Mouse (Mus musculus) granulocyte monocyte progenitor cell, adult 5-6 weeks (primary cell): ENCODE measurements around the gene Mmp14. TPM values are rescaled to one million over a fixed set of nuclear protein-coding genes. Genes with fewer than 3 reads are reported as not detected.

ENCODE experiments used
- ATAC-seq: replicated peaks from 2 replicates; pipeline ENCODE4 v1.8.0; 2016; ENCODE audit warnings: mild to moderate bottlenecking, moderate TSS enrichment, inconsistent platforms; ENCODE audit not compliant: poor library complexity, severe bottlenecking
- total RNA-seq, 2 experiments: library from RNA; stranded (forward) in 1 of 2; stranded (reverse) in 1 of 2; fragments of 200-712, 200-1000 nt in 1 of 2; fragments of >200 nt in 1 of 2; fragmentation: Nextera tagmentation in 1 of 2; gene quantifications; 2 replicates each; pipeline ENCODE4 v1.2.3; 2014 to 2017

The Mmp14 gene
- not detected in 2 replicates for total RNA-seq (2014; fragmentation: Nextera tagmentation)
- not detected in 2 replicates for total RNA-seq (2017)

DNA sequence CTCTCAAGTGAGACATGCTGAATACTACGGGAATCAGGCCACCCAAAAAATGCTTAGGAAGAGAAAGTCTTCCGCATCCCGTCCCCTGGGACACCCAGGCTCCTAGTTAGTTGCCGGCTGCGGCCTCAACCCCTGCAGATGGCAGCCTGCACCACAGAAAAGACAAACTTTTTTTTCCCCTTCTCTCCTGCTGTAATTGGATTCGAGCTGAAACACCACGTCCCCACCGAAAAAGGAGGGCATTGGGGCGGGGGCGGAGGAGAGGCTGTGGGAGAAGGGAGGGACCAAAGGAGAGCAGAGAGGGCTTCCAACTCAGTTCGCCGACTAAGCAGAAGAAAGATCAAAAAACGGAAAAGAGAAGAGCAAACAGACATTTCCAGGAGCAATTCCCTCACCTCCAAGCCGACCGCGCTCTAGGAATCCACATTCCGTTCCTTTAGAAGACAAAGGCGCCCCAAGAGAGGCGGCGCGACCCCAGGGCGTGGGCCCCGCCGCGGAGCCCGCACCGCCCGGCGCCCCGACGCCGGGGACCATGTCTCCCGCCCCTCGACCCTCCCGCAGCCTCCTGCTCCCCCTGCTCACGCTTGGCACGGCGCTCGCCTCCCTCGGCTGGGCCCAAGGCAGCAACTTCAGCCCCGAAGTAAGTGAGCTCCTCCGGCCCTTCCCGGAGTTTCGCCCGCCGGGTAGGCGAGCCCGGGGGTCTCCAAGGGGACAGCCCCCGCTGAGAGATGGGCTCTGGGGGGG lies at the start of gene Mmp14:
Gene Mmp14, plus strand, starts transcription at position 279 of the 744 bp plus-strand sequence.
- ATAC-seq = no peak

DNA sequence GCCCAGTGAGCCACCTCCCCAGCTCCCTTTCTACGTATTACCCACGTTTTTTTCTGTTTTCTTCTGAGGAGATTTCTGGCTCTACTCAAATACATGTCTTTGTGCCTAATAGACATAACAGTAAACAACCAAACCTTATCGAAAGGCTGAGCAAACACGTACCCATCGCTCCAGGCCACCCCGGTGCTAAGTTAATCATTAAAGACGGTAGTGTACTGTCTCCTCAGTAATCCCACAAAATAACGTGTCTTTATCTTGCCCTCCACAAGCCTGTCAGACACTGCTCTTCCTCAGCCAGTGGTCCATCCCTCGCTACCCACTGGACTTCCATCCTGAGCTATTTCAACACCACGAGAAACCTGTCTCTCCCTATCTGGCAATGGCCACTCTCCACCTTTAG lies 49.6 kb upstream of the Mmp14 start:
- ATAC-seq = no peak

DNA sequence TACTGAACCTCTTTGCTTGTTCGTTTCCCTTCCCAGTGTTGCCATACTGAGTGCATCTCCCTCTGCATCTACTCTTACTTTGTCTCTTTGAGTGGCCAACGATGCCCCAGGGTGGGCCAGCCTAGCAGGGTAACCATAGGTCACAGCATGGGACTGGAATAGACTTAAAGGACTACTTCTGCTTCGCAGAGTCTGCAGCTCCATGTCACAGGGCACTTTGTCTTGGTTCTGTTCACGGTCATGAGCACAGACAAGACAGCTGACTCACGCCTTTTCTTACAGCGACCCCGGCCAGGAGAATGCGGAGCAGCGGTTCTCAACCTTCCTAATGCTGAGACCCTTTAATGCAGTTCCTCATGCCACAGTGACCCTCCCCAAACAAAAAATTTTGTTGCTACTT lies 48.8 kb upstream of the Mmp14 start:
- ATAC-seq = no peak

DNA sequence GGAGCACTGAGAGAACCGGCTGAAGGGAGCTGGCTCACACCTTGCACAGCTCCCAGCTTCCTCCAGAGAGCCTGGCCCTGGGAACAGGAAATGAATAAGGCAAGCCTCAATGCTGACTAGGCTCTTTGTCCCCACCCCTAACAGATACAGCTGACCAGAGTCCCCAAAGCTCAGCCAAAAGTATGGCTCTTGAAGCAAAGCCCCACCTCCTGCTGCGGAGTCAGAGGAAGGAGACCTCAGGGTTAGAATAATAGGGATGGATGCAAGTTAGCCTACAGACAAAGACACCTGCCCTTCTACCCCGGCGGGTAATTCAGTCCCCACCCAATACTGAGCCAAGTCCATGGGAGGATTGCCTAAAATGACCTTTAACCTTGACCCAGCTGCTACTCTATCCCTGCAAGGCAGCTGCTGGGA lies 48.0 kb upstream of the Mmp14 start:
- peak; percentile 80 for ATAC-seq

DNA sequence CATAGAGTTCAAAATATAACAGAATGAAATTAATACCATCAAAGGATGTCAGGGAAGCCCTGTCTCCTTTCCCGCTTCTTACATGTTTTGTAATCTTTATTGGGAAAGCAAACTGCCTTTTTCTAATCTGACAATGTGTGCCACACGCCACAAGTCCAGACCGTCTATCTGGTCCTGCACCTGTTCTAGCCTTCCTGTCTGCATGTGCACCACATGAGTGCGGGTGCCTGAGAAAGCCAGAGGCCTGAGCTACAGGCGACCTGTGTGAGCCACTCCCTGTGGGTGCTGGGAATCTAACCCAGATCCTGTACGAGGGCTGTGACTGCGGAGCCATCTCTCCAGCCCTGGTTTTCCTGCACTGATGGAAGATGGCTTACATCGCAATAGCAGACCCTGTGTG lies 47.0 kb upstream of the Mmp14 start:
- ATAC-seq = peak; percentile 31; the same call in 1 of the 2 replicates

DNA sequence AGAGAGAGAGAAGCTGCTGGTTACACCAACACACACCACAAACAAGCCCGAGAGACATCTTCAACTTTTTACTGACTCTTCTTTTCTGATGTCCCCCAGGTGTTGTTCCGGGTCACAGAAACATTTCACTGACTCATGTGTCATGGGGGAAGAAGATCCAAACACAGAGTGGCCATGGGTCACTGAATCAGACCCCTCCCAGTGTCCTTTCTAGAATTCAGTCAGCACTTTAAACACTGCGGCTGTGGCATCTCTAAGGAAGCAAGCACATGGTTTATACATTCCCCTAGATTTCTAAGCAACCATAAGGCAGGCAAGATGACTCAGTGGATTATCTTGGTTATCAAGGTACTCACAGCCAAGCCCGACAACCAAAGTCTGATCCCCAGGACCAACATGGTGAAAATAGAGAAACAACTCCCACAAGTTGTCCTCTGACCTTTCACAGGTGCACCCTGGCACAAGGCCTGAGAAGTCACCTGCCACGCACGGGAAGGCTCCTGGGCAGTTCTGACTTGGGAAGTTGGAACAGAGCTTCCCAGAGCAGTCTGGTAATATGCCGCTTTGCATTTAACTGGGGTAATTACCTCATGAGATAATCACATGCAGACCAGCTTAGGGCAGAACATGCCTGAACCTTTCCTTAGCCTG lies 45.3 kb upstream of the Mmp14 start:
- no peak for ATAC-seq

DNA sequence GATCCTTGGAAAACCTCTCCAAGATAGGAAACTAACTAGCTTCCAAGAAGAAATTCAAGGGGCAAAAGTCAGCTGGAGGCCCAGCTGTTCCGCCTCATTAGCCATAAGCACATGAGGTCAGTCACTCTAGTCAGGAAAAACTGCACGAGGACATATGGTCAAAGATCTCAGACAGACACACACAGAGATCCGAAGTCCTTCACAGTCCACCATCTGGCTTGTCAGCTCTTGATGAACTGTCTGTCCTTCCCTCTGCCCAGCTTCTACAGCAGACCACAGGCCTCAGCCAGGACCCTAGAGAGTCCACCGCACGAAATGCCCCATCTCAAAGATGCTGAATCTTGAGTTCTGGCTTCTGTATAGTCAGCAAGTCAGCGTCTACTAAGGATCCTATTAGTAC lies 43.9 kb upstream of the Mmp14 start:
- no peak for ATAC-seq

DNA sequence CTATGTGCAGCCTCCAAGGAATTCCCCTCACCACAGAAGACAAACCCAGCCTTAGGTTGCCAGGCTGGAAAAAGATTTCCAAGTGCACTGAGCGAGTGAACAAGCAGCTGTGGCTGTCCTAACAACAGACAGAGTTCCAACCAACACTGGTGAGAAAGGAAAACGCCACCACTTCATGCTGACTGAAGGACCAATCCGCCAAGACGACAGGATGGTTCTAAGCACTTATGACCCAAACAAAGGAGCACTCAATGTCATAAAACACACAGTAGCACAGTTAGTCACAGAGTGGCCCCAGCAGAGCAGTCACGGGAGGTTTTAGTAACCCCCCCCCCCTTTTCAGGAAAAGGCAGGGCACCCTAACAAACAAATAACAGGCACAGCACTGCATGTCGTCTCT lies 40.6 kb upstream of the Mmp14 start:
- ATAC-seq = no peak

DNA sequence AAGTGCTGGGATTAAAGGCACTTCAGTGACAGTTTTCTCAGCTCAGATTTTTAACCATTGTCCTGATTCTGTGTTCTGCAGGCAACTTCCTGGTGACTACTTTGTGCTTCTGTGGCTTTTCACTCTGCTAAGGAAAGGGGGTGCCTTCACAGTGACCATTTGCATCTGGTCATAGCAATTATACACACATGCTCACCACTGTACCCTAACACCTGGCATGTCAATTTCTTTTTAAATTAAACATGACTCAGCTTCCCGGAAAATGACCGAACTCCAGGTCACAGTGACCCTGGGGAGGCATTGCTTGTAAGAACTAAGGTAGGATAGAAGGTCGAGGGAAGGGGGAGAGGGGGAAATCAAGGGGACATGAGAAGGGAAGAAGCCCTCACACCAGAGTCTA lies 37.6 kb upstream of the Mmp14 start:
- no peak for ATAC-seq

DNA sequence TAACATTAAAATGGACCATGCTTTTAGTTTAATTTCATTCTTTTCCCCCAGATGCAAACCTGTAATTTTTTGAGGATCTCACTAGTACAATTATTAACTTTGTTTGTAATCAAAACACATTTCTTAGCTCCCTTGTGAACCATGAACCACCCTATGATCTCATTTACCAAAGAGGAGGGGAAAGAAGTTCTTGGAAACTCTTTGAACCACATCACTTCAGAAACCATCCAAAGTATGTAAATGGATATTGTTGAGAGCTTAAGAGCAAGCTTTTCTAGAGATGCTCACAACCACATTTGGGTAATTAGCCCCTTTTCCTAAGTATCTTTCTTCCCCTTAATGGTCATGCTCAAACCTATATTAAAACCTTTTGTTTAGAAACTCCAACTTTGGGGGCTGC lies 37.1 kb upstream of the Mmp14 start:
- no peak for ATAC-seq

DNA sequence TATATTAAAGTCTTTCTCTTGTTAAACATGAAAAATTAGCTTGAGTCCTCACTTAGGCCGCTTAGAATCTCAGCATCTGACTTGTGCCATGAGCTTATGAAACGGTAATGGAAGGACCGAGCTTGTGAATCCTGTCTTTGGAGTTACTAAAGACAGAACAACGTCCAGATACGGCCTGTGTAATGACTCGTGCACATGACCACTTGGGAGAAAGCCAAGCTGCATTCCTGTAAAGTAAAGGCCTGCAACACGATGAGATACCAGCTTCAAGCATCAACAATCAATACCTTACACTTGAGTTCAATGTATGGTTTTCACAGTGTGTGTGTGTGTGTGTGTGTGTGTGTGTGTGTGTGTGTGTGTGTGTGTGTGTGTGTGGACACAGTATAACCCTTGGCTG lies 34.7 kb upstream of the Mmp14 start:
- no peak for ATAC-seq

DNA sequence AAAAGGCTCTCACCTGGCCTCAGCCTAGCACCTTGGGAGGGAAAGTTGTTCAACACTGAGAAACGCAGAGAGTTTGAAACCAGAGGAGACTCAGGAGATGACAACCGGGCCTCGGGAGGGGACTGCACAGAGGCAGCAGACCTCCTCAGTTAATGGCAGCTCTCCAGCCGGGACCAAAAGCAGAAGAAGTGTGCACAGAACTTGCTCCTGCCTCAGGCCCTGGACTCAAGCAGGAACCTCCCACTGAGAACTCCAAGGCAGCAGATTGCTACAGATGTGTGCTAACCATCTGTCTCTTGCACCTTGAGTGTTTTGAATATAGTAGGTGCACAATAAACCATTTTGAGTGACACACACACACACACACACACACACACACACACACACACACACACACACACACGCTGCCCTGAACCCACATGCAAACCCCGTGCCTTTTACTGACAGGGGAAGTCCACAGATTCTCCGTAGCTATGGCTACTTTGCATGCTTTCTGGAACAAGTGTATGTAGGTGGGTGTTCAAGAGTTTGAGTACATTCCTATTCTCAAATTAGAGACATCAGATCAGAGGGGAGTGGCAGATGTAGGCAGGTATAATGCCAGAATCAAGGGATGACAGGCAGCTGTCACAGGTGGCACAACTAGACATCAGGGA lies 33.4 kb upstream of the Mmp14 start:
- ATAC-seq = peak; percentile 80

DNA sequence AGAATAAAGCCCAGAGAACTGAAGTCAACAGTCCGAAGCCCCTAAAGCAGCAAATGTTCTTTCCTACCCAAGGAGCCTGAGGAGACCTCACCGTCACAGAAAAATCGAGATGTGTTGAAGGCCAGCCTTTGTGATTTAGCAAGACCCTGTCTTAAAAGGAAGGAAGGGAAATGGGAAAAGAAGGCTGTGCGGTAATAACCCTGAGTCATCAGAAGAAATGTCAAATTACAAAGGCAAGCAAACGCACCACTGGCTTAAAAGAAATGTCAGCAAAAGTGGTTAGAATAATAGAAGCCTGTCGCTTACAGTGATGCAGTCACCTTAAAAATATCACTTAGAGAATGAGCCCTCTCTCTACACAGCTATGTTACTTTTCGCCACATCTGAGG lies 32.9 kb upstream of the Mmp14 start:
- ATAC-seq = peak; percentile 60

DNA sequence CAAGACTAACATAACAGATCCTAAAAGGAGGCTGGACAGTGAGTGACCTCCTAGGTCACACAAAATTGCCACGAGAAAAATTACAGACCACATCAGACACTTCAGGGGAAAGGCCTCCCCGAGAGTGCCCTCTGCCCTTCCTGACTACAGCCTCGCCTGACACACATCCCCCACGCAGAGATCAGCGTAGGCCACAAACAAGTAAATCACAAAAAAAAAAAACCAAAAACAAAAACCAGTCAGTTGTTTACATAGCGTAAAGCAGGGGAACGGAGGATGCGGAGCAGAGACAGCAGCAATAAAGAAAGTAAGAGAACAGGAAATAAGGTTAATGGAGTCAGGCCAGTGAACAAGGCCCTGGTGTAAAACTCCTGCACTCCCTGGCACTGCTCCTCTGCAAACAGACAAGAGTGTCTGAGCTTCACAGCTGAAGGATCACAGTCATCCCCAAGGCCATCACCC lies 32.5 kb upstream of the Mmp14 start:
- no peak for ATAC-seq

DNA sequence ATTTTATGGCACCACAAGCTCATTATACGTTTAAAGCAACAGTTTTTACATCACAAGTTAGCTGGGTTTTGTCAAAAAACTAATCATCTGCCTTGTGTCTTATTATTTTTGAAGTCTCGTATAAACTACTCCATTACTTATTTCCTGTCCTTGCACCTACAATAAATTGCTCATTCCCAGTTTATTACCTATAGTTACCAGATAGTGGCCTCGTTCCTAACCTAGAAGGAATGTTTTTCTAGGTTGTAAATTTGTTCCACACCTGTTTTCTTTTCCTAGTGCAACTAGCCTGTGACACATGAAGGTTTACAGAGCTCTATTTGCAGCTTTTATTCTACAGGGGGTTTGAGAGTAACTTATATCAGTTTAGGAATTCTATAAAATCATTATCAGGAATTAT lies 29.7 kb upstream of the Mmp14 start:
- no peak for ATAC-seq

DNA sequence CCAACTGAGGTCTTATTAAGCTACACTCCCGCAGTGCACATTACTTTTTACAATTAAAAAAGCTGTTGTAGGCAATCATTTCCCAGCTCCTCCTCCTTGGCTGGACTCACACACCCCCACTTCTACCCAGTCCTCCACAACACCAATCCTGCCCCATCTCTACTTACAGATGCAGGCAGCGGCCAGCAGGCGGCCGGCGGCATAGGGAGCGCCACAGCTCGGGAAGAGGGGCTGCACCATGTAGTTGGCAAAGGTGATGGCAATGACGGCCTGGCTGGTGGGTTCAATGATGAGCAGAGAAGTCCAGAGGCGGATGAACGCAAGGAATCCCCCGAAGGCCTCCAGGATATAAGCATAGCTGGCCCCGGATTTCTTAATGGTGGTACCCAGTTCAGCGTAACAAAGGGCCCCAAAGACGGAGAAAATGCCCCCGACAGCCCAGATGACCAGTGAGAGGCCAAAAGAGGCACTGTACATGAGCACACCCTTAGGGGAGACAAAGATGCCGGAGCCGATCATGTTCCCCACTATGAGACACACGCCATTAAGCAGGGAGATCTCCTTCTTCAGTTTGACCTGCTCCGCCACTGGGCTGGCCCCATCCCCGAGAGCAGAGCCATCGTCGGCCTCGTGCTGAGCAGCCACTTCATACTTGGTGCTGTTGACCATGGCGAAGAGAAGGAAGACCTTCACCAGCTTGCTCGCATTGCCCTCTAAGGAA lies 22.9 kb upstream of the Mmp14 start:
- no peak for ATAC-seq

DNA sequence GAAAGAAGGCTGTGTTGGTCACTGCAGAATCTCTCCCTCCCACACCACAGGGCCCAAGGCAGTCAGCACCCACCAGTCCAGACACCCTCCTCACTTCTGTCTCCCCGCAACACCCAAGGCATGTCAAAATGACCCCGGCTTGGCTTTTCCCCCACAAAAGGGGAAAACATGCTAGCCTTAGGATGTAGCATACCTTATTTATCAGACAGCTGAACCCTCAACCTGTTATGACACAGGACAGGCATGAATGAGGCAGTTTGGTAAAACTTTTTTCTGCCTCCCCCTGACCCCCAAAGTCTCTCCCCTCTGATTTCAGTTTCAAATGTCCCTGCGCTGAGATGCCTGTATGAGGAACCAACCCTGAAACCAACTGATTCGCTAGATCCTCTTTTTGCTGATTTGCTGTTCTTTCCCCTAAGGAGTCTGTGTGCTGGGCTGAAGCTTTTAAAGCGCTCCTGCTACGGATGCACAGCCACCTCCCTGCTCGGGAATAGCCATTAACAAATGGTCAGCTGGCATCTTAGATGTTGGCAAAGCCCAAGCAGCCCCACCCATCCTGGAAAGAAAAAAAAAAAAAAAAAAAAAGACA lies 22.3 kb upstream of the Mmp14 start:
- ATAC-seq = peak; percentile 60

DNA sequence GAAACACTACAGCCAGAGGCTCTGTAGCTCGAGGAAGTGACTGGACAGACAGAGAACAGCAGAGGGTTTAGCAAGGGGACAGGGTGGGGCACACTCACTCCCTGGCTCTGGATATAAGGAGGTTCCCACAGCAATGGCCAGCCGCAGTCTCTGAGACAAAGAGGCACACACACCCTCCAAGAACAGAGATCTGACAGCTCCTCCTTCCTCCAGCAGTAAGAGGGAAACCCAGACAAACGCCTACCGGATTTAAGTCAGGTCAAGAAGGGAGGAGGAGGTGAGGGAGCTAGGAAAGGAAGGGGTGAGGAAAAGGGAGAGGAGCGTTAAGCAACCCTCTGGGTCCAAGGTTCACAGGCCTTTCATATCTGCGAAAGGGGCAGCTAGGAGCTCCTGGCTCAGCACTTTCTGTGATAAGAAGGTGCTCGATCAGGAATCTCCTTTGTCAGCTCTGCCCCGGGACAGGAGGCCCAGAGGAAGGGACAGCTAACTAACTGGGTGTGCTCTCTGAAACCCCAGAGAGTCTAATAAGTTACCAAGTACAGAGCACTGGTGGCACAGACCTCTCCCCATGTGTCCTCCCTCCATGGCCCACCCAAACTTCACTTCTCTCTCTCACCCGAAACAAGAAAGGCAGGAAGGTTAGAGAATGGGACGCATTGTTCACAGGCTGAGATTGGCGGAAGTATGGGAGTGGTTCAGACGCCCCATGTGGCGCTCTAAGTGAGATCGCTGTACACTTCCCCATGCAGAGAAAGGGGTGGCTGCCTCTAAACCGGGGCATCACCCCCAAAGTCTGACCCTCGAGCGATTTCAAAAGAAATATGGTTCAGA lies 21.2 kb upstream of the Mmp14 start:
- peak; percentile 70 for ATAC-seq

DNA sequence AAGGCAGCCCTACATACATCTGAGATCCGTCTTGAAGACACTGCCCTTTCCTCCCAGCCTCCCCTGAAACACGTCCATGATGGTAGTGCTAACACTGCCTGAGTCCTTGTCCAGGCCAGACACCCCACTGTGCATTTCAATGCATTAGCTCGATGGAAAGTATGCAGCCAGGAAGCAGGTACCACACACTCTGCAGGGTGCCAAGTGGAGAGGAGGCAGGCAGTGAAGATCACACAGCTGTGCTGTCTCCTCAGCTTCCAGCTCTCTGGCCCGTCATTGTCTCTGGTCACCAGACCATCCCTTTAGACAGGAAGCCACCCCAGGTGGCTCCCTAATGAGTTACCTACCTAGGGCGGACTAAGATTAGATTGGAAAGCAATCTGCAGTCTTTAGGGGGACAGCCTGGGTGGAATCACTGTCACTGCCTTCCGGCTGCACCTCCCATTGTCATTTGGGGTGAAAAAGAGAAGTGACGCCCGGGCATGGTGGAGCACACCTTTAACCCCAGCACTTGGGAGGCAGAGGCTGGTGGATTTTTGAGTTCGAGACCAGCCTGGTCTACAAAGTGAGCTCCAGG lies 19.3 kb upstream of the Mmp14 start:
- ATAC-seq = no peak
